Mouse (Mus musculus) duodenum, adult 2 months (tissue): Measurements from ENCODE around the gene Luzp4. TPM values are rescaled to one million over a fixed set of nuclear protein-coding genes. Genes with fewer than 3 reads are reported as not detected.

ENCODE experiments used
- polyA plus RNA-seq: library from polyadenylated mRNA; depleted of rRNA; stranded (reverse); fragments of >200 nt; gene quantifications from 2 replicates; pipeline ENCODE4 v1.2.3, GENCODE M21; 2012; ENCODE audit warnings: low replicate concordance; rRNA removed

The Luzp4 gene
- polyA plus RNA-seq = not detected in 2 replicates

DNA sequence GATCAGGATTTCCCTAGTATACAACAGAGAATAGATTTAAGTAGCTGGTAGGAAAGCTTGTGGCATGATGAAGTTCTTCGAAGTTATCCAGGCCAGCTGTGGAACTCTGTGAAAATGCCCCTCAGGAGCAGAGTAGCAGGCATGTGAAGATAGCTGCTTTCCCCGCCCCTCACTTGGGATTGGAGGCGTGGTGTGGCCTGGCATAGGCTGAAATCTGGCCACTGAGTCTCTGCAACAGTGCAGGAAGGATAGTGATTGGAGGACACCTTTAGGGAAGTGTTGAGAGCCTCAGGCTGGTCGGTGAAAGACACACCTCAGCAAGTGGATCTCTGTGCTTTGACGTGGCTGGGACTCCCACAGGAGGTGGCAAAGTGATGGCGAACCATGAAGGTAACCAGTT is at the start of gene Luzp4:
TSS of gene Luzp4 (plus strand) at position 301 of the 400 bp plus-strand sequence.

Other genes starting within 250 kb of the Luzp4 start
- gene Gm8334, start 242.5 kb upstream of the Luzp4 start, polyA plus RNA-seq = not detected in 2 replicates
- gene Gm15127, start 194.0 kb upstream of the Luzp4 start, polyA plus RNA-seq = not detected in 2 replicates
- gene Ott, start 216.6 kb downstream of the Luzp4 start, polyA plus RNA-seq = not detected in 2 replicates